Mouse (Mus musculus) right cerebral cortex, postnatal 36 days (tissue): ENCODE measurements at regions not wholly inside any gene's neighbourhood (a gene's known extent, or its start where the extent isn't known, plus 50 kb on each side); places are given as distances from the start of the nearest gene placed in this dataset.

Experiments
- DNase-seq, 2 experiments: peaks; one replicate each; pipeline ENCODE4 v3.0.0; 2022; ENCODE audit warnings: low spot score in 2 of 2, mixed read lengths in 1 of 2

GRCm38 (mm10) chr9:62220451-62220850, 61.6 kb downstream of the Spesp1 start:
- DNase-seq, result peak; percentile 37 to 45

GRCm38 (mm10) chr9:62215151-62215859, 66.7 kb downstream of the Spesp1 start:
- no peak for DNase-seq

DNA sequence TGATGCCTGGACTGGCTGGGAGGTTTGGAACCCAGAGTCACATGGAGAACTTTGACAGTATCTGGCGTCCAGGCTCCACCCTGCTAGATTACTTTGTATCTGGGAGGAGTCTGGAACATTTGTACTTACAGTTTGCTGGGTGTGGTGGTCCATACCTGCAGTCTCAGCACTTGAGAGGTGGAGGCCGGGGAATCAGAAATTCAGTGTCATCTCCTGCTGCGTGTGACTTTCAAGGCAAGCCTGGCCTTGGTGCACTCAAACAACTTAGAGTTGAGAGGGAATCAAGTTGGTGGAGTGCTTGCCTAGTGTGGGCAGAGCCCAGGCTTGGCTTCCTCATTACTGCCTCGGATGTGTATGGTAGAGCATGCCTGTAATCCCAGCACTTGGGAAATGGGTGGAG, 67.5 kb downstream of the Spesp1 start:
- no peak for DNase-seq

DNA sequence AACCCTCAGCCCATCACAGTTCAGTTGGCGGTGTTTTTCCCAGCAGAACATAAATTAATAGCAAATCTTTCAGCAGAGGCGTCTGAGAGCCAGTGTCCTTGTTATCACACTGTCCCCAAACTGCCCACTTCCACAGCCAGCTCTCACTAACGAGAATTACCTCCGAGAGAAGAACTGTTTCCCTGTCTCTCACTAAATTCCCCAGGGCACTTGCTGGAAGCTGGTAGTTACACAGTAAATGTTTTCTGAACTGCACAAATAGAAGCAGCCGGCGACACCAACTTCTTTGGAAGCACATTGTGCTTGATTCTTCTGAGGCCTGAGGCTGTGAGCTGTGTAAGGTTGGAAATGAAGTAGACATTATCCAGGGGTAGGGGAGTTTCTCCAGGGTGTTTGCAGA, 69.4 kb downstream of the Spesp1 start:
- no peak for DNase-seq

DNA sequence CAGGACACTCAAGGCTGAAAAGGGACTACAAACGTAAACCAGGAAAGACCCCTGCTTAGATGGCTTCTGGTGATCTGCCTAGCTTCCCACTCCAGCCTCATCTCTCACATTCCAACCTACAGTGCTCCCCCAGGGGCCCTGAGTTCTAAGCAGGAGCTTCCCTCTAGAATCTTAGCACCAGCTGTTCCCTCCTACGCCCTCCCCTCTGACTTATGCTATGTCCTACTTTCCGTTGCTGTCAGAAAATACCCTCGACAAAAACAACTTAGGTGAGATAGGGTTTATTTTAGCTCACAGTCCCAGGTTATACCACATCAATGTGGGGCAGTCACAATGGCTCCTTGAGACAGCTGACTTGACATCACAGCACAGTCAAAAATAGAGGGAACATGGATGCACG, 71.2 kb downstream of the Spesp1 start:
- peak in 1 of 2 experiments; percentile 44 for DNase-seq

- DNase-seq, result no peak
Observed at GRCm38 (mm10) chr9:62208436-62208835, 73.6 kb downstream of the Spesp1 start.

DNA sequence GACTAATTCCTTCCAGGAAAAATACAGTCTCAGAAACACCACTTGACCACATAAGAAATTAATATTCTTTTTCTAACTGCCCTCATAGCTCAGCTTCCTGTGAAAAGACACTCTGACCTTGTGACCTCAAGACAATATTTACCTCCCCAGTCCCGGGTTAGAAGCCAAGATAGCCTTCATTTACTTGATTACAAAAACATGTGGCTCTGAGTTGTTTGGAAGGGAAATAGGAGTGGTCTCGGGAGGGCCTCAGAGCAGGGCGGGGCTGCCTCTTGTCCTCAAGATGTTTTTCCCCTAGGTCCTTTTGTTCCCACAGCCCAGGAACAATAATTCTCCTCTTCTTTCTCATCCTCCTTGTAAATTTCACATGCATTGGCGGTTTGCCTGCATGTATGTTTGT, 76.7 kb downstream of the Spesp1 start:
- no peak for DNase-seq

DNA sequence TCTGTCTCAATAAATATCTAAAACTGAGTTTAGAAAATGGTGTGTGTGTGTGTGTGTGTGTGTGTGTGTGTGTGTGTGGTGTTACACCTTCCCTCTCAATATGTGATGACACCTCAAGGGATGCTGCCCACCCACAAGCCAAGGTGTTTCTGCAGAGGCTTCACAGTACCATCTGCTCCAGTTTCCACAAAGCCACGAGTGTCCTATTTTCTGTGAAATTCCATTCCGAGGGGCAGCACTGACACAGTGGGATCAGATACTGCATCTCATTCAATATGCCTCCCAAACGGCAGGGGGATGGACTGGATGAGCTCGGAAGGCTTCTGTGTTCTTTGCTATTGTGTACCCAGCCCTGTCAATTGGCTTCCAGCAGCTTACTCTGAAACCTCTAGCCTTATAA, 78.5 kb downstream of the Spesp1 start:
- peak; percentile 41 to 45 for DNase-seq

DNA sequence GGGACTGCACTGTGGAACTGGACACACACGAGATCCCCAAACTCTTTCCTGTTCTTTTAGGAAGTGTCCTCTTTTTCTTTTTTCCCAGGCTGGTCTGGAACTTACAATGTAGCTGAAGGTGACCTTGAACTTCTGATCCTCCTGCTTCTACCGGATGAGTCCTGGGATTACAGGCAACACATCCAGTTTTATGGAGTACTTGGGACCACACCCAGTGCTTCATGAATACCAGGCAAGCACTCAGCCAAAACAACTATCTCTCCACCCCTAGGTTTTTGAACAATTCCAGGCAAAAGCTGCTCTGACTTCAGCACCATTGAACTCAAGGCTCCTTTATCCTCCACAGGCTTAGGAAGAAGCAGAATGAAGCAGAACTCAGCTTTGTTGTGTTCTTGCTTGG, 79.7 kb downstream of the Spesp1 start:
- DNase-seq, result no peak

DNA sequence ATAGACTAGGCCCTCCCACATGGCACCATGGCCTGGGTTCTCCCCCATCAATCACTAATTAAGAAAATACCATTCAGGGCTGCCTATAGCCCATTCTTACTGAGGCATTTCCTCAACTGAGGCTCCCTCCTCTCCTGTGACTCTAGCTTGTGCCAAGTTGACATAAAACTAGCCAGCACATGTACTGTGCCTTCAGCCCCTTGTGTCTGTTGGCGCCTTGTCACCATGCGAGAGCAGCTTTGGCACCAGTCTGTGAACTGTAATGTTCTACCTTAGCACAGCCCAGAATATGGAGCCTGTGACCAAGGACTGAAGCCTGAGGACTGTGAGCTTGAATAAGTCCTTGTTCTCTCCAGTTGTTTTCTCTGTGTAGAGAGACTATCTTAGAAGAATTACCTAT, 75.0 kb upstream of the Glce start:
- no peak for DNase-seq

- DNase-seq, result no peak
Observed at GRCm38 (mm10) chr9:62192424-62192892, 70.0 kb upstream of the Glce start.

DNA sequence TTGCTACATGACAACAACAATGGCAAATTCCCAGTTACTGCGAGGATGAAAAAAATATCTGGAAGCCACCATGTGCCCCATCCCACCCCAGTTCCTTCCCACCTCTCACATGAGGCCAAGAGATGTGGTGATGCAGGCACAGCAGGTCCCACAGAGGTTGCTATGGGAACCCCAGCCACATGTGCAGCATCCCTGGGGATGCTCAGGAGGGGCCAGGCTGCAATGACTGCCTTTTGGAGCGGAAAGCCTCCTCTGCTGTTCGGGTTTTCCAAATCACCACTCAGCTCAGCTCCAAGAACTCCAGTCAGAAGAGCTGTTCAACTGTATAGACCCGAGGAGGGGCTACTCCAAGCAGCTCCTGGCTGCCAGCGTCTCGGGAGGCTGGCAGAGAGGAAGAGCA, 68.0 kb upstream of the Glce start:
- DNase-seq, result peak in 1 of 2 experiments; percentile 16

- DNase-seq, result no peak
Observed at GRCm38 (mm10) chr9:62188835-62189234, 66.4 kb upstream of the Glce start.

GRCm38 (mm10) chr9:62188379-62188778, 65.9 kb upstream of the Glce start:
- no peak for DNase-seq

- no peak for DNase-seq
Observed at GRCm38 (mm10) chr9:62186886-62187285, 64.4 kb upstream of the Glce start.

DNA sequence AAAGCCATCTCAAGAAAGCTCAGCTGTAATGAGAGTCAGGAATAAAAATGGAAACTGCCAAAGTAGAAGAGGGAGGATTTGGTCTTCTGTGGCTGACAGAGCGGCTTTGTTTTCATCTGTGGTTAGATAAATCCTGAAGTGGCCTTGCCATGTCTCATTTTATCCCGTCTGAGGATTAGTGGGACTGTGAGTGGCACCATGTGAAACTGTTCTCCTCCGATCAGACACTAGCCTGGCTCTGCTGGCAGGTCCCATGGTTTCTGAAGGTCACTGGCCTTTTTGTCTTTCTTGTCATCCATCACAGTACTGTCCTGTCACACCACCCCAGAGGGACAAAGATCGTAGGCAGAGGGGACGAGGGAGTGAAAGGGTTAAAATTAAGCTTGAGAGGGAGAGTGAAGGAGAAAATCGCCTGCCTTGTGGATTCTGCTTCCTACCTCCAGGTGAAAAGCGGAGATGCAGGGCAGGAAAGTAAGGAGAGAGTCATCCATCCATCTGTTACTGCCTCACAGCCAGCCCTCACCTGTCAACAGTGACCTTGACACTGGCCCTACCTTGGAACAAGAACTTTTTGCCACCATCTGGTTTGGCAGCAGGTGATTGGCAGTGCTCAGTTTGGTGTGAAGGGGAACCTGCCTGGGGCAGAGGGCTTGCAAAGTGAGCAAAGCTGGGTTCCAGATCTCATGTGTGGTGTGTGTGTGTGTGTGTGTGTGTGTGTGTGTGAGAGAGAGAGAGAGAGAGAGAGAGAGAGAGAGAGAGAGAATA, 63.2 kb upstream of the Glce start:
- no peak for DNase-seq

- no peak for DNase-seq
Observed at GRCm38 (mm10) chr9:62181182-62181830, 58.9 kb upstream of the Glce start.

DNA sequence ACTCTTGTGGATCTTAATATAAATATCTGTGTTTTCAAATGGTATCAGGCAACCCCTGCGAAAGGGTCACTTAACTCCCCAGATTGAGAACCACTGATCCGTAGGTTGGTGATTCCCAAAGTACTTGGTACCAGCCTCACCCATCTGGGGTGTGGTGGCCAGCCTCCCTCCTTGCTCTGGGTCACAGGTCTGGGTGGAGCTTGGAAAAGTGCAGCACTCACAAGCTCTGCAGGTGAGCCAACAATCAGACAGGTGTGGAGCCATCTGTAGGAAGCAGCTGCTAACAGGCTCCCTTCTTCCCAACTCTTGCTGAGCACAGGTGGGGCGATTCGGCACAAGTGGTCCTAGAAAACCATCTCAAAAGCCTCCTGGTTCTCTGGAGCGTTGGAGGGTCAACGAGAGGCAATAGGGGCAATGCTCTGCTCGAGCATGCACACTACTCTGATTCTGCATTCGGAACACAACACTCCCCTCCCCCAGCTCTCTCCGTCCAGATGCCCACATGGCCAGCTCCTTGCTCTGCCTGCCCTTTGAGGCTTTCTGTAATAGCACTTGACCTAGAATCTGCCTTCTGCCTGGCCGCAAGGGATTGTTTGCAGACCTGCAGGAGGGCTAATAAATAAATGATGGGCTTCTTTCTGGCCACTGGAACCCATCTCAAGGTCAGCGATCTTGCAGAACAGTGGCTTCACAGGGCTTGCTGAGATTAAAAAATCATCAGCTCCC, 58.2 kb upstream of the Glce start:
- no peak for DNase-seq

DNA sequence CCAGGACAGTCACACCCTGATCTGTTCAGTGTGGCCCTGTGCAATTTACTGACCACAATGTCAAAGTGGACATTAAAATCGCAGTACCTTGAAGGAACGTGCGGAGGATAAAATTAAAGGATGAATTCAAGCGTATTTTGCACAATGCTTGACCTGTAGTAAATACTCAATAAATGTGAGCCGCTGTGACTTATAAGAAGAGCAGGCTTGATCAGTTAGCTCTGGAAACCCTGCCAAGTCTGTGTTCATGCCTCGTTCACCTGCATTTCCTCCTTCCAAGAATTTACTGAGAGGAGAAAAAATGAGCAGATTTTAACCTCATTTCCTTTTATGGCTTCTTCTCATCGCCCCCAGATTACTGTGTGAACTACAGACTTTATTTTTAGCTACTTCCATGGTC, 52.2 kb upstream of the Glce start:
- DNase-seq, result no peak
